8 mouse cellular contexts compared by ENCODE assay signal in genomic region chr2:76070432-76071306, GRCm38 (mm10).
DNase-seq lines count a peak whose midpoint lies in the region; ATAC-seq lines count a peak whose summit lies in the region.

No protein-coding gene starts in this region.

- peak overlapping the region; percentile 75 for H3K27ac ChIP-seq in hindbrain, embryonic 15.5 days (replicated peaks)

- peak overlapping the region; percentile 57 for H3K4me2 ChIP-seq in hindbrain, embryonic 15.5 days

- peak overlapping the region; percentile 40 for H3K4me3 ChIP-seq in hindbrain, embryonic 15.5 days

- H3K36me3 ChIP-seq in hindbrain, embryonic 15.5 days, result no peaks in the 10 kb centered on the region

- H3K9ac ChIP-seq in hindbrain, embryonic 15.5 days, result peak overlapping the region; percentile 32

- 4% methylated on average over 19 of the region's 19 CpGs for WGBS in hindbrain, embryonic 15.5 days

- ATAC-seq in hindbrain, embryonic 15.5 days (ENCODE audit: low FRiP score, low read depth), result peak; percentile 91
- ATAC-seq in inflammation-experienced regulatory T-cells, adult 6 months, result no peak

- peak; percentile 88 for DNase-seq in ZHBTc4 (ENCODE audit: low read depth, low spot score)
- peak; percentile 28 for DNase-seq in cerebellum, adult 9-11 months
- DNase-seq in frontal cortex, postnatal 36 days (ENCODE audit: low spot score in 2 of 2), result peak; percentile 57 to 66
- DNase-seq in layer of hippocampus, postnatal 36 days, result peak; percentile 39 to 60
- peak; percentile 87 for DNase-seq in lung, postnatal 36 days
- peak; percentile 88 for DNase-seq in retina, embryonic 14.5 days (ENCODE audit: low spot score)

- no peaks in the 10 kb centered on the region for H3K27me3 ChIP-seq in hindbrain, embryonic 15.5 days

- no peaks in the 10 kb centered on the region for H3K9me3 ChIP-seq in hindbrain, embryonic 15.5 days

- H3K4me1 ChIP-seq in hindbrain, embryonic 15.5 days (replicated peaks), result peaks cover 24% of the 10 kb centered on the region

Comparison
In these comparisons a context has a peak if more than half of its experiments do, and no peak if none do; other contexts are left out.
1. DNase-seq: peak in every context shown above with its lines; median percentile 88 in ZHBTc4; 88 in retina, embryonic 14.5 days; 87 in lung, postnatal 36 days; 62 in frontal cortex, postnatal 36 days; 50 in layer of hippocampus, postnatal 36 days; 28 in cerebellum, adult 9-11 months.